Mouse (Mus musculus) layer of hippocampus, adult 9-10 months (tissue): Measurements from ENCODE around the gene Snrnp35.

ENCODE experiments used
- DNase-seq: peaks from one replicate; pipeline ENCODE4 v3.0.0; 2022; ENCODE audit warnings: low spot score

The Snrnp35 gene

DNA sequence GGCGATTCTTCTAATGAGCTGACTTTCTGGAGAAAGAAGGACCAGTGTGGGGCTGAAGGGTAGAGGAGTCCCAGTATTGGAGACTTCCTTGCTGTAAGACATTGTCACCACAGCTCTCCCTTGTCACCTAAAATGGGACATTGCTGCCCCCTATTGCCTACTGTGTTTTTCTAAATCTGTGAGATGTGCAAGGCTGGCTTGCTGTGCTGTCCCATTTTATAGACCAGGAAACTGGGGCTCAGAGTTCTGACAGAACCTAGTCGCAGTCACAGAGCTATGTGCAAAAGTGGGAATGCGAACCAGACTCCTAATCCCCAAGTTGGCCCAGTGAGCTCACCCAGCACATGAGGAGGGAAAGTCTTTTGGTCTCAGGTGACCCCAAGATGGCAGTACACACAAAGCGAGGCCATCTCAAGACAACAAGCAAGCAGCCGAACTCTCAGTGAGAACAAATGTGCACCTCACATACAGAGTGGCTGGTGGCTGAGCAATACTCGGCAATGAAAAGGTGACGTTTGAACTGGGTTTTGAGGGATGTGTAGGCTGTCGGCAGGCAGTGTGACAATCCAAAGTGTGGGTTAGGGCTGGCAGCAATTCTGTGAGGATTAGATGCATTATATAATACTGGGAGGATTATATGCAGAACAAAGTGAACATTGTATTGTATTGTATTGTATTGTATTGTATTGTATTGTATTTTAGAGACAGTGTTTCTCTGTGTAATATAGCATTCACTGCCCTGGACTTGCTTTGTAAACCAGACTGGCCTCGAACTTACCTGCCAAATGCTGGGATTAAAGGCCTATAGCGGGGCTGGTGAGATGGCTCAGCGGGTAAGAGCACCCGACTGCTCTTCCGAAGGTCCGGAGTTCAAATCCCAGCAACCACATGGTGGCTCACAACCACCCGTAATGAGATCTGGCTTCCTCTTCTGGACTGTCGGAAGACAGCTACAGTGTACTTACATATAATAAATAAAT is 56.2 kb downstream of the Snrnp35 start:
- DNase-seq = peak; percentile 82

DNA sequence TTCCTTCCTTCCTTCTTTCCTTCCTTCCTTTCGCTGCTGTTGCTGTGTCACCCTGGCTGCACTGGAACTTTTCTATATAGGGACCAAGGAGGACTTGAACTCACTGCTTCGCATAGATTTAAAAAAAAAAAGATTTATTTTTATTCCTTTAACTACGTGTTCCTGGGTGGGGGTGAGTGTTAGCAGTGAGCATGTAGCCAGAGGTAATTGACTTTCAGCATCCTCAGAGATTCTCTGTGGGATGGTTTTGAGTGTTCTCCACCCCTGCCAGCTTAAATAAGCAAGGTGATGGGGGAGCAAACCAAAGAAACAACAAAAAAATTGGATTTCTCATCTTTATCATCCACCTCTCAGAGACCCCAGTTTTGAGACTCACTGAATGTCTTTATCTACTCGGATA is 57.0 kb downstream of the Snrnp35 start:
- no peak for DNase-seq

DNA sequence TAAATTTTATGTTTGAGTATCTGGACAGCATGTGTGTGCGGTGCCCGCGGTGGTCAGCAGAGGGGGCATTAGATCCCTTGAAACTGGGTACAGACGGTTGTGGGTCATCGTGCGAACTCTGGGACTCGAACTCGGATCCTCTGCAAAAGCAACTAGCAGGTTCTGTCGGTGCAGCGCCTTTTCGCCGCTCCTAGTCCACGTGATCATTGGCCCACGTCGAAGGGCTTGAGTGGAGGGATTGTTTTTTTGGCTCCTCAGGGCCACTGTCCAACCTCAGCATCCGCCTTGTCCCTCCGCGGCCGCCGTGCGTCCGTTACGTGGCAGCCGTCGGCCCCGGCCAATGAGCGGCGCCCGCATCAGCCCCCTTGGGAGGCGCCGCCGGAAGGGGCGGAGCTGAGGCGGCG is 57.5 kb downstream of the Snrnp35 start, which contains the start of gene Tmed2:
Tmed2 (plus strand) TSS at position 313 of the 404 bp plus-strand sequence.
- peak; percentile 86 for DNase-seq
